Mouse (Mus musculus): ENCODE measurements around the gene Negr1. TPM values are rescaled to one million over a fixed set of nuclear protein-coding genes. Genes with fewer than 3 reads are reported as not detected.
A peak's percentile ranks its signal among the peaks of the same experiment; 100 is the strongest.

Negr1 gene
- polyA plus RNA-seq, 1 experiment from 2014 or later, result 31.6 TPM

- Histone ChIP-seq H3K27ac (peak overlapping the region; percentile 35; the same call in 1 of the 2 replicates), H3K9me3 (no peaks in the 10 kb centered on the region), H3K4me1 (replicated peaks) (peaks cover 8% of the 10 kb centered on the region), H3K36me3 (no peaks in the 10 kb centered on the region), H3K4me2 (no peak overlapping the region), H3K9ac (no peak overlapping the region), H3K4me3 (no peak overlapping the region), H3K27me3 (no peaks in the 10 kb centered on the region)
- peak; percentile 68; the same call in 1 of the 2 replicates for ATAC-seq (ENCODE audit: low FRiP score)
- WGBS, result 39% methylated on average over 4 of the region's 4 CpGs
Observed at GRCm38 (mm10) chr3:156895322-156895721, 333.7 kb downstream of the Negr1 start.

GRCm38 (mm10) chr3:156896106-156896505, 334.5 kb downstream of the Negr1 start:
- WGBS, result 91% methylated on average over 4 of the region's 4 CpGs
- no peak overlapping the region for H3K4me3 ChIP-seq
- no peaks in the 10 kb centered on the region for H3K36me3 ChIP-seq
- no peaks in the 10 kb centered on the region for H3K27me3 ChIP-seq
- no peak overlapping the region for H3K27ac ChIP-seq
- peaks cover 8% of the 10 kb centered on the region for H3K4me1 ChIP-seq (replicated peaks)
- no peak overlapping the region for H3K9ac ChIP-seq
- H3K4me2 ChIP-seq, result no peak overlapping the region
- no peak for ATAC-seq (ENCODE audit: low FRiP score)
- no peaks in the 10 kb centered on the region for H3K9me3 ChIP-seq

GRCm38 (mm10) chr3:156896552-156896951, 335.0 kb downstream of the Negr1 start:
- no peak for ATAC-seq (ENCODE audit: low FRiP score)
- Histone ChIP-seq H3K27me3 (no peaks in the 10 kb centered on the region), H3K4me2 (no peak overlapping the region), H3K36me3 (no peaks in the 10 kb centered on the region), H3K4me1 (replicated peaks) (peaks cover 8% of the 10 kb centered on the region), H3K4me3 (no peak overlapping the region), H3K9ac (no peak overlapping the region), H3K27ac (no peak overlapping the region), H3K9me3 (no peaks in the 10 kb centered on the region)
- 49% methylated on average over 1 of the region's 1 CpGs for WGBS

GRCm38 (mm10) chr3:156901140-156901539, 339.5 kb downstream of the Negr1 start:
- 94% methylated on average over 3 of the region's 3 CpGs for WGBS
- H3K36me3 ChIP-seq, result no peaks in the 10 kb centered on the region
- H3K4me3 ChIP-seq, result no peak overlapping the region
- ATAC-seq (ENCODE audit: low FRiP score), result no peak
- no peaks in the 10 kb centered on the region for H3K9me3 ChIP-seq
- H3K9ac ChIP-seq, result no peak overlapping the region
- H3K4me2 ChIP-seq, result no peak overlapping the region
- H3K27me3 ChIP-seq, result no peaks in the 10 kb centered on the region
- peaks cover 9% of the 10 kb centered on the region for H3K4me1 ChIP-seq (replicated peaks)
- no peak overlapping the region for H3K27ac ChIP-seq

GRCm38 (mm10) chr3:156903925-156904576, 342.5 kb downstream of the Negr1 start:
- WGBS, result 55% methylated on average over 9 of the region's 9 CpGs
- no peaks in the 10 kb centered on the region for H3K27me3 ChIP-seq
- H3K9me3 ChIP-seq, result no peaks in the 10 kb centered on the region
- H3K4me2 ChIP-seq, result no peak overlapping the region
- peaks cover 9% of the 10 kb centered on the region for H3K4me1 ChIP-seq (replicated peaks)
- H3K36me3 ChIP-seq, result no peaks in the 10 kb centered on the region
- no peak overlapping the region for H3K4me3 ChIP-seq
- no peak overlapping the region for H3K9ac ChIP-seq
- H3K27ac ChIP-seq, result peak overlapping the region; percentile 71
- peak; percentile 57; the same call in 1 of the 2 replicates for ATAC-seq (ENCODE audit: low FRiP score)

- H3K36me3 ChIP-seq, result no peaks in the 10 kb centered on the region
Observed at GRCm38 (mm10) chr3:156912816-156913215, 351.2 kb downstream of the Negr1 start.

GRCm38 (mm10) chr3:156921369-156921768, 359.8 kb downstream of the Negr1 start:
- no peak for ATAC-seq (ENCODE audit: low FRiP score)

More at GRCm38 (mm10) chr3:156912816-156913215, 351.2 kb downstream of the Negr1 start:
- no peak overlapping the region for H3K9ac ChIP-seq
- no peak overlapping the region for H3K4me3 ChIP-seq
- no peaks in the 10 kb centered on the region for H3K27me3 ChIP-seq
- H3K4me2 ChIP-seq, result no peak overlapping the region
- H3K9me3 ChIP-seq, result no peaks in the 10 kb centered on the region
- H3K27ac ChIP-seq, result no peak overlapping the region
- H3K4me1 ChIP-seq (replicated peaks), result no peaks in the 10 kb centered on the region
- WGBS, result 91% methylated on average over 3 of the region's 3 CpGs
- ATAC-seq (ENCODE audit: low FRiP score), result no peak

GRCm38 (mm10) chr3:156923159-156923558, 361.6 kb downstream of the Negr1 start:
- Histone ChIP-seq H3K4me1 (replicated peaks) (peaks cover 11% of the 10 kb centered on the region; the same call in 1 of the 2 replicates), H3K9ac (no peak overlapping the region), H3K4me2 (no peak overlapping the region), H3K36me3 (no peaks in the 10 kb centered on the region), H3K4me3 (no peak overlapping the region), H3K27ac (no peak overlapping the region), H3K9me3 (no peaks in the 10 kb centered on the region), H3K27me3 (no peaks in the 10 kb centered on the region)
- WGBS, result 56% methylated on average over 1 of the region's 1 CpGs
- ATAC-seq (ENCODE audit: low FRiP score), result no peak

More at GRCm38 (mm10) chr3:156921369-156921768, 359.8 kb downstream of the Negr1 start:
- no peak overlapping the region for H3K27ac ChIP-seq
- H3K4me3 ChIP-seq, result no peak overlapping the region
- H3K36me3 ChIP-seq, result no peaks in the 10 kb centered on the region
- no peaks in the 10 kb centered on the region for H3K27me3 ChIP-seq
- no peaks in the 10 kb centered on the region for H3K9me3 ChIP-seq
- H3K9ac ChIP-seq, result no peak overlapping the region
- peaks cover 11% of the 10 kb centered on the region; the same call in 1 of the 2 replicates for H3K4me1 ChIP-seq (replicated peaks)
- no peak overlapping the region for H3K4me2 ChIP-seq

GRCm38 (mm10) chr3:156925102-156925501, 363.5 kb downstream of the Negr1 start:
- no peaks in the 10 kb centered on the region for H3K9me3 ChIP-seq
- no peaks in the 10 kb centered on the region for H3K36me3 ChIP-seq
- peaks cover 11% of the 10 kb centered on the region; the same call in 1 of the 2 replicates for H3K4me1 ChIP-seq (replicated peaks)
- no peak overlapping the region for H3K9ac ChIP-seq
- H3K27me3 ChIP-seq, result no peaks in the 10 kb centered on the region
- 95% methylated on average over 5 of the region's 5 CpGs for WGBS
- H3K27ac ChIP-seq, result no peak overlapping the region
- no peak overlapping the region for H3K4me3 ChIP-seq
- ATAC-seq (ENCODE audit: low FRiP score), result no peak
- no peak overlapping the region for H3K4me2 ChIP-seq

- WGBS, result 71% methylated on average over 5 of the region's 5 CpGs
- H3K4me2 ChIP-seq, result no peak overlapping the region
- no peaks in the 10 kb centered on the region for H3K27me3 ChIP-seq
- H3K4me1 ChIP-seq (replicated peaks), result no peaks in the 10 kb centered on the region
- no peaks in the 10 kb centered on the region for H3K9me3 ChIP-seq
- ATAC-seq (ENCODE audit: low FRiP score), result no peak
- H3K36me3 ChIP-seq, result no peaks in the 10 kb centered on the region
- H3K27ac ChIP-seq, result no peak overlapping the region
- no peak overlapping the region for H3K4me3 ChIP-seq
- no peak overlapping the region for H3K9ac ChIP-seq
Observed at GRCm38 (mm10) chr3:156928396-156929061, 366.9 kb downstream of the Negr1 start.

GRCm38 (mm10) chr3:156929062-156929397, 367.4 kb downstream of the Negr1 start:
- Histone ChIP-seq H3K27me3 (no peaks in the 10 kb centered on the region), H3K4me1 (replicated peaks) (no peaks in the 10 kb centered on the region), H3K36me3 (no peaks in the 10 kb centered on the region), H3K4me3 (no peak overlapping the region), H3K27ac (no peak overlapping the region), H3K9me3 (no peaks in the 10 kb centered on the region), H3K9ac (no peak overlapping the region), H3K4me2 (no peak overlapping the region)
- 87% methylated on average over 3 of the region's 3 CpGs for WGBS
- no peak for ATAC-seq (ENCODE audit: low FRiP score)

- H3K36me3 ChIP-seq, result no peaks in the 10 kb centered on the region
- H3K9me3 ChIP-seq, result no peaks in the 10 kb centered on the region
- H3K4me3 ChIP-seq, result no peak overlapping the region
- H3K4me2 ChIP-seq, result no peak overlapping the region
- H3K27me3 ChIP-seq, result no peaks in the 10 kb centered on the region
- H3K4me1 ChIP-seq (replicated peaks), result no peaks in the 10 kb centered on the region
- 91% methylated on average over 2 of the region's 2 CpGs for WGBS
- ATAC-seq (ENCODE audit: low FRiP score), result no peak
- no peak overlapping the region for H3K9ac ChIP-seq
- no peak overlapping the region for H3K27ac ChIP-seq
Observed at GRCm38 (mm10) chr3:156929677-156930440, 368.3 kb downstream of the Negr1 start.

Measured in hindbrain, embryonic 13.5 days (tissue).